Mouse (Mus musculus) erythroblast, embryonic 14.5 days (primary cell): Measurements from ENCODE around the gene Zfp513. TPM values are rescaled to one million over a fixed set of nuclear protein-coding genes. Genes with fewer than 3 reads are reported as not detected.

Source experiments
- H3K27me3 ChIP-seq: 2 replicates; pipeline ENCODE4 v1.6.1; 2012; ENCODE audit warnings: inconsistent platforms; ENCODE audit not compliant: control insufficient read depth
- H3K36me3 ChIP-seq: 2 replicates; pipeline ENCODE4 v1.6.1; 2012; ENCODE audit warnings: mild to moderate bottlenecking, inconsistent platforms; ENCODE audit not compliant: control insufficient read depth
- H3K4me1 ChIP-seq: 2 replicates; pipeline ENCODE4 v1.6.1; 2012; ENCODE audit warnings: inconsistent platforms; ENCODE audit not compliant: control insufficient read depth
- H3K4me3 ChIP-seq: replicated peaks from 2 replicates; pipeline ENCODE3; 2012; ENCODE audit warnings: moderate library complexity, mild to moderate bottlenecking, inconsistent platforms
- H3K9me3 ChIP-seq: 2 replicates; pipeline ENCODE4 v1.6.1; 2012; ENCODE audit warnings: low read length, inconsistent platforms, mixed read lengths; ENCODE audit not compliant: control insufficient read depth
- GATA1 ChIP-seq: IDR thresholded peaks from 2 replicates; pipeline ENCODE4 v1.6.1; 2012; ENCODE audit warnings: low read length, inconsistent platforms, mixed read lengths
- TAL1 ChIP-seq: IDR thresholded peaks from 3 replicates; pipeline ENCODE4 v1.6.1; 2012; ENCODE audit warnings: low read length, inconsistent platforms, mixed read lengths
- polyA plus RNA-seq: library from polyadenylated mRNA; stranded (reverse); fragments of >175 nt; gene quantifications from 2 replicates; pipeline ENCODE4 v1.2.3, GENCODE M21; 2012

Gene Zfp513
- polyA plus RNA-seq, 1 experiment: 2.5 TPM

DNA sequence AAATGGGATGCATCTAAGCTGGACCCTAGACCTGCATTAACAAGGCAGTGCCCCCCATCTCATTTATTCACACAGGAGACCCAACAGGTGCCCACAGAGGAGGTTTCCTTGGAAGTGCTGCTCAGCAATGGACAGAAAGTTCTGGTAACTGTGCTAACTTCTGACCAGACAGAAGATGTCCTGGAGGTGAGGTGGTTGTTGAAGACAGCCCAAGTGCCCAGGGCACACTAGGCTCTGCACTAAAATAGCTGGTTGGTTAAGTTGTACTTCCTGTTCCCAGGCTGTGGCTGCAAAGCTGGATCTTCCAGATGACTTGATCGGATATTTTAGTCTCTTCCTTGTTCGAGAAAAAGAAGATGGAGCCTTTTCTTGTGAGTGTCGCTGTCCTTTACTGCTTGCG lies 6.4 kb downstream of the Zfp513 start:
- no peak for TF ChIP-seq GATA1
- no peak for TF ChIP-seq TAL1
- H3K4me1 ChIP-seq: peaks cover 60% of the 10 kb centered on the region
- no peaks in the 10 kb centered on the region for H3K9me3 ChIP-seq
- H3K4me3 ChIP-seq: no peak overlapping the region
- H3K36me3 ChIP-seq: peaks cover 73% of the 10 kb centered on the region
- H3K27me3 ChIP-seq: no peaks in the 10 kb centered on the region

DNA sequence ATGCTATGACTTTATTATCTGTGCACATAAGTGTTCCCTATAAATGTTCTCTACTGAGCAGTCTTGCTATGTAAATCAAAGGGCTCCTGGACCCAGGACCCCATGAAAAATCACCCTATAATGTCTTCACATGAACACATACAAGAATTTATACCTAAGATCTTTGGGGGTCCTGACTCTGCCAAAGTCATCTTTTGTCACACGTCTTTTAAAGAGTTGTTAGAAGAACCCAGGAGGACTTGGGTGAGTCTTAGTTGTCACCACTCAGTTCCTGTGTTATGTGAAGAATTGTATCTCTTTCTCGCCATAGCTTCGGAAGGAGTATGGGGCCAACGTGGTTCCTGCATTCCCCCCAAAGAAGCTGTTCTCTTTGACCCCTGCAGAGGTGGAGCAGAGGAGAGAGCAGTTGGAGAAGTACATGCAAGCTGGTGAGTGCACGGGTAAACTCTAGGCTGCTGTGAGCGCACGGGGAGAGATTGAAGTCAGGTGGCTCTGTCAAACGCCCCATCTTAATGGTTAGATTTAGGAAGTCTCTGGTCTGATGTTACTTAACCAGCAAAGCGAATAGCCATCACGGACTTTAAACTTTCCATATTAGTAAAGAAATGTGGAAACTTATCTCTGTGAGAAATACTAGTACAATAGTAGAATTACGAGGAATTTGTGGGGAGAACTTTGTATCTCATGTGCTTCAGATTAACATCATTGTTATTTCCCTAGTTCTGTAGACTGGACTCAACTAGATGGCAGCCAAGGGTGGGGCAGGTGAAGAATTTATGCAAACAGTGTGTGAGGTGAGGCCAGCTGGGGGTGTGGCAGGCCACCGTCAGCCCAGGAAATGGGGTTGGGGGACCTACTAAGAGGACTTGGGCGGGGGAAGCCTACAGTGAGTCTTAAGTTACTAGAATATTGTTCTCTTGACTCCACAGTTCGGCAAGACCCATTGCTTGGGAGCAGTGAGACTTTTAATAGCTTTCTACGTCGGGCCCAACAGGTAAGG lies 7.3 kb downstream of the Zfp513 start:
- Histone ChIP-seq H3K4me3 (peak overlapping the region; percentile 89), H3K36me3 (peaks cover 73% of the 10 kb centered on the region), H3K27me3 (no peaks in the 10 kb centered on the region), H3K4me1 (peaks cover 55% of the 10 kb centered on the region), H3K9me3 (no peaks in the 10 kb centered on the region)
- no peak for TF ChIP-seq GATA1
- no peak for TF ChIP-seq TAL1

DNA sequence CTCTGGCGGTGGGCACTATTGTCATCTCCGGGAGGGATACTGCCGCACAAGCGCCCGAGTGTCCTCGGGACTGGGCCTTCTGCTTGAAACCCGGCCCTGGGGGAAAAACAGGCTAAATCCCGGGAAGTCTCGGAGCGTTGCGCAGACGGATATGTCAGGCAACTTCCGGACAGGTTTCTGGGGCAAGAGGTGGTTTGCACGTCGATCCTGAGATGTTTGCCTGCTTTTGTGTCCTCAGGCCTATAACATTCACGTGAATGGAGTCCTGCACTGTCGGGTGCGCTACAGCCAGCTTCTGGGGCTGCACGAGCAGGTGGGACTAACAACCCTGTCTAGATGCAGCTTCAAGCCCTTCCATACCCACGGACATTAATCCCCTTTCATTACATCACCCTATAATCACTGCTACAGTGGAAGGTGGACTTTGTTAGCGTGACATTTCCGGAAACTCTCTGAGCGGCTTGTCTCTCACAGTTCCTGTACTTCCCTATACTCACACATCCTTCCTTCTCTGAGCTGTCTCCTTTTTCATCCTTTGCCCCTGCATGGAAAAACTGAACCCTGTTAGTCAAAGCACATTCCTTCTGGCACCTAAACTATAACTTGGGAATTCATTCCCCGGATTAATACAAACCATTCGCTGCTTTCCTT lies 8.3 kb downstream of the Zfp513 start:
- peaks cover 53% of the 10 kb centered on the region for H3K4me1 ChIP-seq

DNA sequence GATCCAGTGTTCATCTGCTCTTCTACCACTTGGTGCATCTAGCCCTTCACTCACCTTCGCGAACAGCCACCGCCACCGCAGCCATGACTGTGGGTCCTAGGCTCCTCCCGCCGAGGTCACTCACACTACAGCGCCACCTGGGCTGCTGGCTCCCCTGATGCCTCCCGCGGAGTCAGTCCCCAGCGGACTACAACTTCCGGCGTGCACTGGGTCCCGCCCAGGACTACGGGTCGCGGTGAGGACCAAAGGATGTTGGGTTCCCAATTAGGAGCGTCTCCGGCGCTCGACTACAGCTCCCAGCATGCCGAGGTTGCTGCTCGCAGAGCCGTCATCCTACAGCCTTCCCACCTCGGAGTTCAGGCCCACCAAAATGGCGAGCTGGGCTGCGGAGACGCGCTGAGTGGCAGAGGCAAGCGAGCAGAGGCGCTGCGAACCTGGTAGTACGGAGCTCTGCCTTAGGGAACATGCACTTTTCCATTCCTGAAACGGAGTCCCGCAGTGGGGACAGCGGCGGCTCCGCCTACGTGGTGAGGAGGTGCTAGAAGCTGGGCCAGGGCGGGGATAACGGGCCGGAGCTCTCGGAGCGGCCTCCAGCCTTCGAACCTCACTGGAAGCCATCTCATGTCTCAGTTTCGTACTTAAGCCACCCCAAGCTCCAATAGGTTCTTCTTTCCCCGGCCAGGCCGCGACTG lies 9.0 kb downstream of the Zfp513 start, which contains the start of the genes Snx17 and Eif2b4:
Gene Snx17 (plus strand): TSS at position 289 of the 692 bp plus-strand sequence.
Gene Eif2b4 (minus strand): TSS at position 492 of the 692 bp plus-strand sequence.
- peaks cover 71% of the 10 kb centered on the region for H3K36me3 ChIP-seq
- TF ChIP-seq GATA1 (no peak), TAL1 (no peak)
- no peaks in the 10 kb centered on the region for H3K9me3 ChIP-seq
- H3K4me1 ChIP-seq: peaks cover 51% of the 10 kb centered on the region
- no peaks in the 10 kb centered on the region for H3K27me3 ChIP-seq
- peak within 1 kb of the TSS; percentile 89 for H3K4me3 ChIP-seq

More for the DNA sequence above, 8.3 kb downstream of the Zfp513 start:
- H3K4me3 ChIP-seq: peak overlapping the region; percentile 89
- H3K9me3 ChIP-seq: no peaks in the 10 kb centered on the region
- TF ChIP-seq TAL1 (no peak), GATA1 (no peak)
- no peaks in the 10 kb centered on the region for H3K27me3 ChIP-seq
- H3K36me3 ChIP-seq: peaks cover 71% of the 10 kb centered on the region

DNA sequence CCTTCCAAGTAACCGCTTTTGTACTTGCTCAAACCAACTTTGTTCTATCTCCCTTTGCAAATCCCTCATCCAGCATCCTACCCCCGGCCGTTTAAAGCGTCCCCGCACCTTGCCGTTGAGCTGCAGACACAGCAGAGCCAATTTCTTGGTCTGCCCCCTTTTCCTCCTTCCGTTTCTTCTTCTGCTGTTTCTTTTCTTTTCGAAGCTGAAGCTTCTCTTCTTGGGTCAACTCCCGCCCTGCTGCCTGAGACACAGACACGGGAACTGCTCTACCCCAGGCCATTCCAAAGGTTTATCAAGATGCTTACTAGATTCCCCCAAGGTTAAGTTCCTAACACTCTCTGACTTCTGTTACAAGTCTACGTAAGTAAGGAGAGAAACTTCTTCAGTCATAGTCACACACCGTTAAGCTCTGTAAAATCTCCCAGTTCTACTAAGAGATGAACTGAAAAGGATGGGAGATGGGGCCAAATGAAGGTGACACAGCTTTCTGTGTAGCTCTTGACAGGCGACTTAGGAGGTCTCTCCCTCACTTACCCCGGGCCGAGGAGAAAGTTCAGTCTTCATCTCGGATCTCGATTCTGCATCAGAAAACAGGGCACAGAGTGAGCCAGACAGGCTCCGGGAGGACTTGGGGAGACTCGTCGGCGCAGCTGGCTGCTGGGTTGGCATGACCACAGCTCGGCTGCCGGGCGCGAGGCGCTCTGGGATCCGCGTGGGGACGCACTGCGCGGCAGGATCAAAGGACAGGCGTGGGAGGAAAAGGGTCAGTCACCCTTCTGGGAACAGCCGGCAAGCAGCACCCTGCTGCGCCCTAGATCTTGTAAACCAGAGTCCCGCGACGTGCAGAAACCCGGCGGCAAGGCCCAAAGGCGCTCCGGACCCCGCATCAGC lies 9.8 kb downstream of the Zfp513 start:
- TF ChIP-seq GATA1: no peak
- no peak for TF ChIP-seq TAL1
- Histone ChIP-seq H3K27me3 (no peaks in the 10 kb centered on the region), H3K4me1 (peaks cover 48% of the 10 kb centered on the region), H3K4me3 (peak overlapping the region; percentile 89), H3K36me3 (peaks cover 71% of the 10 kb centered on the region), H3K9me3 (no peaks in the 10 kb centered on the region)

DNA sequence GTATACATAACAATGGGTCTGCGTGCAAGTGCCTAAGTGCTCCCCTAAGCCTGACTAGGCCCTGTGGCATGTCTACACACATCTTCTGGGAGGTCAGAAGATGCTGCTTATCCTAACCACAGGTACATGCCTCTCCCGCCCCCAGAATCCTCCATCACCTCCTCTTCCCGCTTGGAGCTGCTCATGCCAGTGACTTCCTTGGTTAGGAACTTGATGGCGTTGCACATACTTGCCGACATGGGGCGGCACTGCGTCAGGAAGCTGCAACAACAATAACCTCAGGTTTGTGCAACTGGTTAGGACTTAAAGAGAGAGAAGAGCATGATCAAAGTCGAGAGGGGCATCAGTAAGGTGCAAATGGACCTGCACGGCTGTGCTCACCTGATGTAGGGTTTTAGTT lies 11.9 kb downstream of the Zfp513 start:
- peaks cover 41% of the 10 kb centered on the region for H3K4me1 ChIP-seq
- no peaks in the 10 kb centered on the region for H3K27me3 ChIP-seq
- H3K9me3 ChIP-seq: no peaks in the 10 kb centered on the region
- TF ChIP-seq GATA1 (no peak), TAL1 (no peak)
- no peak overlapping the region for H3K4me3 ChIP-seq
- H3K36me3 ChIP-seq: peaks cover 64% of the 10 kb centered on the region

DNA sequence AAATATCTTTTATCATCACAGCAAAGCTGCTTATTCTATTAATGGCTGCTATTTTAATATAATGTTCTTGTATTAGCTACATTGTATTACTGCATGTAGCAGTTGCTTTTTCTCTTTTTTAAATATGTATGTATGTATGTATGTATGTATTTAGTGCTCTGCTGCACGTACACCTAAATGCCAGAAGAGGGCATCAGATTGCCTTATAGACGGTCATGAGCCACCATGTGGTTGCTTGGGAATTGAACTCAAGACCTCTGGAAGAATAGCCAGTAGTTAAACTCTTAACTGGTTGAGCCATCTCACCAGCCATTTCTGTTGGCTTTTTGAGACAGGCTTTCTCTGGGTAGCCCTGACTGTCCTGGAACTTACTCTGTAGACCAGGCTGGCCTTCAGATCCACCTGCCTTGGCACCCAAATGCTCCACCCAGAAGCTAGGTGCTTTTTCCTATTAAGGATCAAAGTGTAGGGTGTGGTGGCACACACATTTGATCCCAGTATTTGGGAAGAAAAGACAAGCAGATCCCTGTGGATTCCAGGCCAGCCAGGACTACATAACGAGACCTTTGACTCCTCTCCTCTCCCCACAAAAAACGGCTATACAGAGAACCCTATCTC lies 13.8 kb downstream of the Zfp513 start:
- Histone ChIP-seq H3K4me1 (peaks cover 41% of the 10 kb centered on the region), H3K27me3 (no peaks in the 10 kb centered on the region), H3K9me3 (no peaks in the 10 kb centered on the region), H3K4me3 (no peak overlapping the region), H3K36me3 (peaks cover 56% of the 10 kb centered on the region)
- TF ChIP-seq GATA1 (no peak), TAL1 (no peak)

DNA sequence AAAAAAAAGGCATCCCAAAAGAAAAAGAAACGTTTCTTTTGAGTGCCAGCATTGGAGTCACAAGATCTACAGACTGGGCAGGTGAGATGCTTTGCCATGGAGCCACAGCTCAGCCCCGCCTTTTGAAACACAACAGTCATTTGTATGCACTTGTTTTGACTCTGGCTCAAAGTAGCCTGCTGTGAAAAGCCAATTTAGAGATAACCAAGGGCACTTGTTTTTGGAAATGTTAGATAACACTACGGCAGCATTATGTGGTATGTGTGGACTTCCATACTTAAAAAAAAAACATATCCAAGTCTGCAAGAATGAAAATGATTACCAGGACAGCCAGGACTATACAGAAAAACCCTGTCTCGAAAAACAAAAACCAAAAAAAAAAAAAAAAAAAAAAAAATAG lies 18.4 kb downstream of the Zfp513 start:
- no peaks in the 10 kb centered on the region for H3K27me3 ChIP-seq
- no peak overlapping the region for H3K4me3 ChIP-seq
- peaks cover 52% of the 10 kb centered on the region for H3K4me1 ChIP-seq

More for the DNA sequence above, 18.4 kb downstream of the Zfp513 start:
- Histone ChIP-seq H3K9me3 (no peaks in the 10 kb centered on the region), H3K36me3 (peaks cover 31% of the 10 kb centered on the region)
- TF ChIP-seq GATA1 (no peak), TAL1 (peak; percentile 26; the same call in 1 of the 3 replicates)
